Mouse (Mus musculus) C2C12 (cell line): Measurements from ENCODE around the gene Nell1. TPM values are rescaled to one million over a fixed set of nuclear protein-coding genes. Genes with fewer than 3 reads are reported as not detected.

ENCODE experiments used
- H3K27me3 ChIP-seq: one replicate; pipeline ENCODE4 v1.6.1; 2011; ENCODE audit not compliant: control insufficient read depth, insufficient read depth, insufficient read length
- H3K36me3 ChIP-seq: one replicate; pipeline ENCODE4 v1.6.1; 2011; ENCODE audit not compliant: control insufficient read depth, insufficient read depth
- H3K4me3 ChIP-seq: one replicate; pipeline ENCODE4 v1.5.1; 2011; ENCODE audit warnings: mild to moderate bottlenecking, control low read depth; ENCODE audit not compliant: poor library complexity, insufficient read depth, severe bottlenecking
- H3K79me2 ChIP-seq: one replicate; pipeline ENCODE4 v1.6.1; 2011; ENCODE audit not compliant: control insufficient read depth, insufficient read depth
- H3K79me3 ChIP-seq: one replicate; pipeline ENCODE4 v1.6.1; 2011; ENCODE audit warnings: low read depth, control low read depth
- H3ac ChIP-seq: one replicate; pipeline ENCODE3; 2011; ENCODE audit warnings: low read depth; ENCODE audit not compliant: control insufficient read depth, insufficient read length
- CEBPB ChIP-seq: IDR thresholded peaks from one replicate; pipeline ENCODE4 v1.6.1; 2011; ENCODE audit warnings: low read depth, mild to moderate bottlenecking, control low read depth, moderate library complexity
- CTCF ChIP-seq: IDR thresholded peaks from one replicate; pipeline ENCODE4 v1.5.1; 2011; ENCODE audit not compliant: control insufficient read depth, insufficient read depth, insufficient read length
- FOSL1 ChIP-seq: IDR thresholded peaks from one replicate; pipeline ENCODE4 v1.8.0; 2011; ENCODE audit warnings: mild to moderate bottlenecking, low read length; ENCODE audit not compliant: poor library complexity, insufficient read depth, severe bottlenecking
- MAX ChIP-seq: IDR thresholded peaks from one replicate; pipeline ENCODE4 v1.6.1; 2011; ENCODE audit warnings: mild to moderate bottlenecking, control low read depth
- MYOD1 ChIP-seq: IDR thresholded peaks from one replicate; pipeline ENCODE4 v1.6.1; 2011; ENCODE audit warnings: low read depth; ENCODE audit not compliant: control insufficient read depth, insufficient read length
- MYOG ChIP-seq: IDR thresholded peaks from one replicate; pipeline ENCODE4 v1.6.1; 2011; ENCODE audit not compliant: control insufficient read depth, insufficient read length; ENCODE audit errors: extremely low read depth
- USF1 ChIP-seq: IDR thresholded peaks from one replicate; pipeline ENCODE4 v1.6.1; 2011; ENCODE audit warnings: low read depth, mild to moderate bottlenecking, control low read depth, moderate library complexity
- polyA plus RNA-seq: library from polyadenylated mRNA; unstranded; fragments of >200 nt; fragmentation: generic; extraction: Trizol; gene quantifications from one replicate; pipeline ENCODE4 v1.2.1, GENCODE M21; 2012; ENCODE audit warnings: missing spikeins

Nell1 gene
- polyA plus RNA-seq, 1 experiment, result not detected

GRCm38 (mm10) chr7:50514830-50515229 lies 540.2 kb downstream of the Nell1 start:
- Histone ChIP-seq H3K79me3 (no peaks in the 10 kb centered on the region), H3K36me3 (no peaks in the 10 kb centered on the region), H3K4me3 (no peak overlapping the region), H3K27me3 (no peaks in the 10 kb centered on the region), H3ac (no peak overlapping the region), H3K79me2 (no peaks in the 10 kb centered on the region)
- TF ChIP-seq MYOG (no peak), FOSL1 (no peak), CEBPB (no peak), CTCF (no peak), MYOD1 (no peak), USF1 (no peak), MAX (no peak)

GRCm38 (mm10) chr7:50516681-50517080 lies 542.0 kb downstream of the Nell1 start:
- TF ChIP-seq MYOD1 (no peak), FOSL1 (no peak), MYOG (no peak), CTCF (no peak)
- no peaks in the 10 kb centered on the region for H3K27me3 ChIP-seq

GRCm38 (mm10) chr7:50543373-50543772 lies 568.7 kb downstream of the Nell1 start:
- Histone ChIP-seq H3K27me3 (no peaks in the 10 kb centered on the region), H3K4me3 (no peak overlapping the region), H3K36me3 (no peaks in the 10 kb centered on the region), H3K79me3 (no peaks in the 10 kb centered on the region), H3ac (no peak overlapping the region), H3K79me2 (no peaks in the 10 kb centered on the region)
- no peak for TF ChIP-seq MAX
- no peak for TF ChIP-seq CEBPB
- TF ChIP-seq MYOG, result no peak
- no peak for TF ChIP-seq FOSL1
- TF ChIP-seq USF1, result no peak
- no peak for TF ChIP-seq MYOD1
- no peak for TF ChIP-seq CTCF

More at GRCm38 (mm10) chr7:50516681-50517080, 542.0 kb downstream of the Nell1 start:
- no peaks in the 10 kb centered on the region for H3K79me3 ChIP-seq
- H3K79me2 ChIP-seq, result no peaks in the 10 kb centered on the region
- no peak overlapping the region for H3K4me3 ChIP-seq
- H3ac ChIP-seq, result no peak overlapping the region
- H3K36me3 ChIP-seq, result no peaks in the 10 kb centered on the region

GRCm38 (mm10) chr7:50549572-50549971 lies 574.9 kb downstream of the Nell1 start:
- Histone ChIP-seq H3K27me3 (no peaks in the 10 kb centered on the region), H3ac (no peak overlapping the region), H3K4me3 (no peak overlapping the region), H3K36me3 (no peaks in the 10 kb centered on the region), H3K79me3 (no peaks in the 10 kb centered on the region), H3K79me2 (no peaks in the 10 kb centered on the region)
- TF ChIP-seq FOSL1, result no peak
- TF ChIP-seq USF1, result no peak
- TF ChIP-seq CEBPB, result no peak
- no peak for TF ChIP-seq MAX

DNA sequence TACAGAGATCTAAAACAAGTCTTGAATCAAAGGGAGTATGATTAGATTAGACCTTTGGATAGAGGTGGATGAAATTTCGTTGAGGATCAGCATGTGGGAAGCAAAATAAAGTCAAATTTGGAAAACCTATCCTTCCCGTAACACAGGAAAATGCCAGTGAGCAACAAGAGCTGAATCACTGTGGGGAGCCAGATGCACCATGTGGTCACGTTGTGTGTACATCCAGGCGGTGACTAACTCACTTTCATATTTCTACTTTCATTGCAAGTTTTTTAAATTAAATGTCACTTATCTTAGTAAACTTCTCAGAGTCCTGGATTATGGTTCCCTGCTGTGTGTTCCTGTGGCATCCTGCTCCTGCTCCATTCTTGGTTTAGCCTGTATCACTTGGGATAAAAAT lies 576.8 kb downstream of the Nell1 start:
- Histone ChIP-seq H3ac (no peak overlapping the region), H3K4me3 (no peak overlapping the region), H3K27me3 (no peaks in the 10 kb centered on the region), H3K79me2 (no peaks in the 10 kb centered on the region), H3K36me3 (no peaks in the 10 kb centered on the region), H3K79me3 (no peaks in the 10 kb centered on the region)
- TF ChIP-seq USF1 (peak; percentile 44), FOSL1 (no peak)

- no peak overlapping the region for H3ac ChIP-seq
- TF ChIP-seq CTCF (no peak), MYOG (no peak), CEBPB (no peak), MAX (no peak), FOSL1 (no peak), USF1 (no peak), MYOD1 (no peak)
- no peak overlapping the region for H3K4me3 ChIP-seq
- no peaks in the 10 kb centered on the region for H3K27me3 ChIP-seq
- no peaks in the 10 kb centered on the region for H3K36me3 ChIP-seq
- H3K79me3 ChIP-seq, result no peaks in the 10 kb centered on the region
- H3K79me2 ChIP-seq, result no peaks in the 10 kb centered on the region
These were observed 588.0 kb downstream of the Nell1 start for GRCm38 (mm10) chr7:50562708-50563107.

DNA sequence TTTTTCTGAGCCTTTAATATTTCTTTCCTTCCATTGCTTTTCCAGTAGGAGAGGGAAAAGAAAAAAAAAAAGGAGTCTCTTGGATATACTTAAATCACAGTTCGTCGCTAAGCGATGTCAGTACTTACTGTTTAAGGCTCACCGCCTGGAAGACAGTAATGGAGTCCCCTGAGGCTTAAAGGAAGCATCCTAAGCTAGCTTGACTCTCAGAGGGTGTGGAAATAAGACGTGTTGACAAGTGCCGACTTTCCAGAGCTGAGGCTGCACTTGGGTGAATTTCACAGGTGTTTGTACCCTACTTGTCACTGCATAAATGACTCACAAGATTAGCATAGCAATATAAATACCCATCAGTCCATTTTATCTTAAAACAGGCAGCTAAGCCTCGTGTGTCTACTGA lies 599.2 kb downstream of the Nell1 start:
- no peak overlapping the region for H3K4me3 ChIP-seq
- TF ChIP-seq USF1 (no peak), MAX (no peak), CEBPB (no peak), MYOD1 (no peak), FOSL1 (no peak), CTCF (no peak), MYOG (no peak)
- H3K36me3 ChIP-seq, result no peaks in the 10 kb centered on the region
- no peaks in the 10 kb centered on the region for H3K27me3 ChIP-seq
- no peaks in the 10 kb centered on the region for H3K79me3 ChIP-seq
- no peaks in the 10 kb centered on the region for H3K79me2 ChIP-seq
- no peak overlapping the region for H3ac ChIP-seq
